Mouse (Mus musculus): ENCODE results near the gene Trim16. TPM values are rescaled to one million over a fixed set of nuclear protein-coding genes. Genes with fewer than 3 reads are reported as not detected.
A peak's percentile ranks its signal among the peaks of the same experiment; 100 is the strongest.

Gene Trim16
- polyA plus RNA-seq, 1 experiment = 23.5 TPM

DNA sequence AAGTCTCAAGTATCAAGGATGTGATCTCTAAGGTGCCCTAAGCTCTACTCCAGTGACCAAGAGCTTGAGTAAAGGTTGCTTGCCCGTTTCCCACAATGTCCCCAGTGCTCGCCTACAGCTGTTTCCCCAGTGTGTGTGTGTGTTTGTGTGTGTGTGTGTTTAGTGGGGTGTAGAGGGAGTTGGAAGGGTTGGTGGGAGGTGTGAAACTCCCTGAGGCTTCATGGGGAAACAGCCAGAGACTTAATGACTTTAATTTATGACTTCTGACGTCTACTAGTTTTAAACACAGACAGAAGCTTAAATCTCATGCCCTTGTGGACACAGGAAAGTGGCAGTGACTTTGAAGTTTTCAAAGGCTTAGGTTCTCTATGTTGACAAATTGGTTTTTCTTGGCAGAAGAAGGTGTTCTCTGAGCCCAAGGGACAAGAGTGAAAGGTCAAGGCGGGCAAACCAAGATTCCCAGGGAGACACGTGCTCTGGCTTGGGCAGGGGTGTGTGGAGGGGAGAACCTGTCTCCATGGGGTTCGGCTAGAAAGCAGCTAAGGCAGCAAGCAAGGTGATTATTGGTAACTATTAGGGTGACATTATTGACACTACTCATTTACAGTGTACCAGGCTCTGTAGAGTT lies 6.2 kb downstream of the Trim16 start:
- no peak overlapping the region for H3K4me3 ChIP-seq (ENCODE audit: insufficient read depth, low read length)
- H3K27ac ChIP-seq (ENCODE audit: insufficient read depth, low read length) = no peak overlapping the region
- H3K4me1 ChIP-seq (ENCODE audit: control insufficient read depth, insufficient read depth, low read length) = 0 out of 2 replicates have a peak, but pooled peaks cover 2% of the 10 kb centered on the region
- TF ChIP-seq POLR2A (IDR thresholded peaks at IDR 0.05; ENCODE audit: low read depth, low read length) (no peak), CTCF (IDR thresholded peaks at IDR 0.05; ENCODE audit: borderline replicate concordance, insufficient read depth, low read length) (no peak)

- no peak overlapping the region for H3K4me3 ChIP-seq (ENCODE audit: insufficient read depth, low read length)
- H3K4me1 ChIP-seq (ENCODE audit: control insufficient read depth, insufficient read depth, low read length) = peaks cover 7% of the 10 kb centered on the region
- TF ChIP-seq POLR2A (IDR thresholded peaks at IDR 0.05; ENCODE audit: low read depth, low read length) = no peak
- TF ChIP-seq CTCF (IDR thresholded peaks at IDR 0.05; ENCODE audit: borderline replicate concordance, insufficient read depth, low read length) = no peak
- no peak overlapping the region for H3K27ac ChIP-seq (ENCODE audit: insufficient read depth, low read length)
Measured at GRCm38 (mm10) chr11:62827135-62827534, 7.1 kb downstream of the Trim16 start.

DNA sequence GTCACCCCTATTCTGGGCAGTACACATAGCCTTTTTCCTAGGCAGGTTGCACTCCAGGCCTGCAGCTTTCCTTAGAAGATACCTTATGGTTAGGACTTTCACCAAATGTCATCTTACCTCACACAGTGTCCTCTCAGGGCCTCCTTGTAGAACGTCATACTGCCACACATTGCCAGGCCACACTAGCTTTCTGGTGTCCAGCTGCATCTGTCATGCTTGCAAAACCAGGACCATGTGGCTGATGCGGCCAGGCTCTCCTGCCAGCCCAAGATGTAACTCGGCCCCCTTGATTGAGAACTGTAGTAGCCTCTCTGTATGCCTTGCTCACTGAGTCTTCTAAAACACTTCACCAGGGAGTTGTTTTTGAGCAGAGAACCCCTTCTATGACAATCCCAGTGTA lies 7.9 kb downstream of the Trim16 start:
- Histone ChIP-seq H3K4me3 (ENCODE audit: insufficient read depth, low read length) (no peak overlapping the region), H3K4me1 (ENCODE audit: control insufficient read depth, insufficient read depth, low read length) (peaks cover 9% of the 10 kb centered on the region), H3K27ac (ENCODE audit: insufficient read depth, low read length) (no peak overlapping the region)
- TF ChIP-seq CTCF (IDR thresholded peaks at IDR 0.05; ENCODE audit: borderline replicate concordance, insufficient read depth, low read length) (no peak), POLR2A (IDR thresholded peaks at IDR 0.05; ENCODE audit: low read depth, low read length) (no peak)

- Histone ChIP-seq H3K4me1 (ENCODE audit: control insufficient read depth, insufficient read depth, low read length) (peaks cover 9% of the 10 kb centered on the region), H3K27ac (ENCODE audit: insufficient read depth, low read length) (no peak overlapping the region), H3K4me3 (ENCODE audit: insufficient read depth, low read length) (no peak overlapping the region)
- TF ChIP-seq POLR2A (IDR thresholded peaks at IDR 0.05; ENCODE audit: low read depth, low read length) (no peak), CTCF (IDR thresholded peaks at IDR 0.05; ENCODE audit: borderline replicate concordance, insufficient read depth, low read length) (no peak)
Measured at GRCm38 (mm10) chr11:62830387-62830786, 10.4 kb downstream of the Trim16 start.

GRCm38 (mm10) chr11:62831906-62832305 lies 11.9 kb downstream of the Trim16 start:
- TF ChIP-seq CTCF (IDR thresholded peaks at IDR 0.05; ENCODE audit: borderline replicate concordance, insufficient read depth, low read length) = no peak
- no peak for TF ChIP-seq POLR2A (IDR thresholded peaks at IDR 0.05; ENCODE audit: low read depth, low read length)
- peak overlapping the region; percentile 63; the same call in 1 of the 2 replicates for H3K27ac ChIP-seq (ENCODE audit: insufficient read depth, low read length)
- peaks cover 6% of the 10 kb centered on the region for H3K4me1 ChIP-seq (ENCODE audit: control insufficient read depth, insufficient read depth, low read length)
- no peak overlapping the region for H3K4me3 ChIP-seq (ENCODE audit: insufficient read depth, low read length)

DNA sequence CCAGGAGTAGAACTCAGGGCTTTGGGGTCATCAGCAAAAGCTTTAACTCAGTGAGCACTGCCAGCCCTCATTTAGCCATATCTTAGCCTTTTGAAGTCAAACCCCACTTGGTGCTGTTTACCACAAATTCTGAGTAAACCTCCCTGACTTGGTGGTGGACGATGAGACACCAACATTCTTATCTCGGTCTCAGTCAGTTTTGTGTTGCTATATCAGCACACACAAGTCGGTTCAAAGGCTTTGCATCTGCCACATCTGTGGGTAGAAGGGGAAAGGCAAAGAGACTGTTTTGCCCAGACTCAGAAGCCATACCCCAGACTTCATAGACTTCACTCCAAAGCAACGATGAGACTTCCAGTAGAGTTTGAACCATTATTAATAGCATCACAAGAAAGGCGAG lies 24.5 kb downstream of the Trim16 start:
- TF ChIP-seq CTCF (IDR thresholded peaks at IDR 0.05; ENCODE audit: borderline replicate concordance, insufficient read depth, low read length) (no peak), POLR2A (IDR thresholded peaks at IDR 0.05; ENCODE audit: low read depth, low read length) (no peak)
- H3K27ac ChIP-seq (ENCODE audit: insufficient read depth, low read length) = no peak overlapping the region
- H3K4me3 ChIP-seq (ENCODE audit: insufficient read depth, low read length) = no peak overlapping the region

DNA sequence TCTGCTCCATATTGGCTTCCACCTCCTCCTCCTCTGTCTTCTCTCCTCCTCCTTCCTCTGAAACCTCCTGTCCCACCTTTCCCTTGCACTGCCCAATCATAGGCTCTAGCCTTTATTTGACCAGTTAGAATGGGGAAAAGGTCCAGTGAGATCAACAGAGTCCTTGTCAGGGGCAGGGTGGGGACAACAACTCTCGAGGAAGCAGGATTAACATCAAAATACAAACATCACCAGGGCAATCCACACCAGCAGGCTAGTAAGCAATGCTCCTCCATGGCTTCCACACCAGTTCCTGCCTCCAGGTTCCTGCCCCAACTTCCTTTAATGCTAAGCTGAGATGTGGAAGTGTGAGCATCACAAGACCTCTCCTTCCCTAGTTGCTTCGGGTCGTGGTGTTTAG lies 25.7 kb downstream of the Trim16 start:
- no peak overlapping the region for H3K27ac ChIP-seq (ENCODE audit: insufficient read depth, low read length)
- TF ChIP-seq POLR2A (IDR thresholded peaks at IDR 0.05; ENCODE audit: low read depth, low read length) (no peak), CTCF (IDR thresholded peaks at IDR 0.05; ENCODE audit: borderline replicate concordance, insufficient read depth, low read length) (no peak)

More for the DNA sequence above, 24.5 kb downstream of the Trim16 start:
- 0 out of 2 replicates have a peak, but pooled peaks cover 7% of the 10 kb centered on the region for H3K4me1 ChIP-seq (ENCODE audit: control insufficient read depth, insufficient read depth, low read length)

DNA sequence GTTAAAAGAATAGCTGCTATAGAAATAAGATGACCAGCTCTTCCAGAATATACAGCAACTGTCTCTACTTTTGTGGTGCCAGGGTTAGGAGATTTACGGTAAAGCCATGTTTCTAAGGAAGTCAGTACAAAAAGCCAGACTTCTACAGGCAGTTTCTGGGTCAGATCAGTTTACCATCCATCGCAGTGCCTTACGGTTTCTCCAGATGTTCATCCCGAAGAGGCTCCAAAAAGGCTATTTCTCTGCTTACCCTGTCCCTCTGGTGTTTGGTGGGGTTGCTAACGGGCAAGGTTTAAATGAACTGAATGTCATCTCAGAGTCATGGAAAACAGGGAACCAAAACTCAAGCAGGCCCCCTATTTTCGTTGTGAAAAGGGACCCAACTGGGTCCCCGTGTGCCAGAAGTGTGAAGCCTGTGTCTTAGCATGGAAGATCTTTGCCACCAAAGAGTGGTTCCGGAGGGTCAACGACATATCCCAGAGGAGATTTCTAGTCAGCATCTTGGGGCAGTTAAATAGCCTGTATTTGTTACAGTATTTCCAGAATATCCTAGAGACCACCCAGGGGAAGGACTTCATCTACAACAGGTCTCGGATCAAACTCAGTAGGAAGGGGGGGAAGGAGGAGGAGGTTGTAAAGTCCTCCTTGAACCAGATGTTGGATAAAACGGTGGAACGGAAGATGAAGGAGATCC lies 27.1 kb downstream of the Trim16 start, which contains the start of gene Fbxw10:
Gene Fbxw10 (plus strand): TSS at position 109 of the 694 bp plus-strand sequence.
- H3K4me3 ChIP-seq (ENCODE audit: insufficient read depth, low read length) = no peak within 1 kb of the TSS
- H3K4me1 ChIP-seq (ENCODE audit: control insufficient read depth, insufficient read depth, low read length) = 0 out of 2 replicates have a peak, but pooled peaks cover 7% of the 10 kb centered on the region
- TF ChIP-seq CTCF (IDR thresholded peaks at IDR 0.05; ENCODE audit: borderline replicate concordance, insufficient read depth, low read length) (no peak), POLR2A (IDR thresholded peaks at IDR 0.05; ENCODE audit: low read depth, low read length) (peak; percentile 58)
- 0 out of 2 replicates have a peak within 1 kb of the TSS, but pooled peaks have one; percentile 27 for H3K27ac ChIP-seq (ENCODE audit: insufficient read depth, low read length)

More for the DNA sequence above, 25.7 kb downstream of the Trim16 start:
- Histone ChIP-seq H3K4me3 (ENCODE audit: insufficient read depth, low read length) (no peak overlapping the region), H3K4me1 (ENCODE audit: control insufficient read depth, insufficient read depth, low read length) (0 out of 2 replicates have a peak, but pooled peaks cover 7% of the 10 kb centered on the region)

DNA sequence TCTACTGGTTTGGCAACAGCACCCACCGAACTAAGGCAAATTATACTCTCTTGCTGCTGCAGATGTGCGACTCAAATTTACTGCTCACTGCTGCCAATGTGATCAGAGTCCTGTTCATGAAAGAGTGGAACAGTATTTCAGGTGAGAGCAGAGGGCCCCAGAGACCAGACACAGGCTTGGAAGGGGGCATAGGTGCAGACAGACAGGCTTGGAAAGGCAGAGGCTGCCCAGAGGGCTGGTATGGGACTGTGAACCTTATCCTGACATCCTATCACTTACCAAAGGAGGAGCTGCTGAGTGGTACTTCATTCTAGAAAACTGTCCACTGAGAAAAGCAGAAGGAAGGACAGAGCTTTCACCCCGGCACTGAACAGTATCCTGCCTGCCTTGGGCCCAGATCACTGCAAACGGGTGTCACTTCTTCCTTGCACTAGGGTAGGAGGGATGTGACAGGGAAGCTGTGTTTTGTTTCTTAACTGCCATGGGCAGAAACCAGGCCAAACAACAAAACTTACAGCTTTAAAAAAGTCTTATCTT lies 27.7 kb downstream of the Trim16 start:
- 0 out of 2 replicates have a peak, but pooled peaks cover 7% of the 10 kb centered on the region for H3K4me1 ChIP-seq (ENCODE audit: control insufficient read depth, insufficient read depth, low read length)
- H3K27ac ChIP-seq (ENCODE audit: insufficient read depth, low read length) = no peak overlapping the region
- H3K4me3 ChIP-seq (ENCODE audit: insufficient read depth, low read length) = no peak overlapping the region
- TF ChIP-seq CTCF (IDR thresholded peaks at IDR 0.05; ENCODE audit: borderline replicate concordance, insufficient read depth, low read length) (no peak), POLR2A (IDR thresholded peaks at IDR 0.05; ENCODE audit: low read depth, low read length) (no peak)
